ENCODE assay signal across 23 mouse cellular contexts in the genomic region with DNA sequence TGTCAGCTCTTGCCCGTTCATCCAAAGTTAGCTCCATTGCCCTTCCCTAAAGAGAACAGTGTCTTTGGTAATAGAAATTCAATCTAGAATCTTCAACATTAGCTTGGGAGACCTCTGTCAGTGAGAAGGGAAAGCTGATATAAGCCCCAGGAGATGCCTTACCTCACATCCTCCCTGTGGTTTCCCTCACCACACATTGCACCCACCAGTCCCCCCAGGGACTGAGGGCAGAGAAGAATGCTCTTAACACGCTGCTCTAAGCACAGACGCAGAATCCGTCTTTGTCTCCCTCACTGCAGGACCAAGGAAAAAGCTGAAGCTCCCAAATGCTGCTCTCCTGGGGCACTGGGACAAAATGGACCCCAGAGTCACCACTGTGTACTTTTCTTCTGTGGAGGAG. TPM values are rescaled to one million over a fixed set of nuclear protein-coding genes. Genes with fewer than 3 reads are reported as not detected.
DNase-seq lines count a peak whose midpoint lies in the region; ATAC-seq lines count a peak whose summit lies in the region.
"Had no signal": no experiment of that assay in that cellular context is flagged by ENCODE, and none has a peak within 500 bp of the region (broad histone marks: within the 10 kb centered on the region; RNA-seq: fewer than 3 reads in every experiment).

No protein-coding gene starts in this region.

- H3K4me1 ChIP-seq in forebrain, embryonic 10.5 days = peaks cover 46% of the 10 kb centered on the region
- no peaks in the 10 kb centered on the region; the same call in 1 of the 2 replicates for H3K4me1 ChIP-seq in forebrain, embryonic 16.5 days (replicated peaks; ENCODE audit: control insufficient read depth, insufficient read depth, low read length)
- peaks cover 7% of the 10 kb centered on the region; the same call in 1 of the 2 replicates for H3K4me1 ChIP-seq in hindbrain, embryonic 16.5 days (ENCODE audit: control insufficient read depth, insufficient read depth, low read depth, low read length)

- H3K9me3 ChIP-seq in forebrain, embryonic 10.5 days = no peaks in the 10 kb centered on the region
- H3K9me3 ChIP-seq in forebrain, embryonic 16.5 days (ENCODE audit: control insufficient read depth, low read length) = no peaks in the 10 kb centered on the region
- no peaks in the 10 kb centered on the region for H3K9me3 ChIP-seq in hindbrain, embryonic 16.5 days (ENCODE audit: control insufficient read depth, low read length)
- H3K9me3 ChIP-seq: hindbrain, embryonic 13.5 days; intestine, embryonic 15.5 days; limb, embryonic 13.5 days; liver, embryonic 13.5 days had no signal

- H3K27ac ChIP-seq in forebrain, embryonic 10.5 days = 0 out of 2 replicates have a peak overlapping the region, but pooled peaks have one; percentile 26
- no peak overlapping the region for H3K27ac ChIP-seq in forebrain, embryonic 16.5 days (ENCODE audit: low read length)
- no peak overlapping the region for H3K27ac ChIP-seq in hindbrain, embryonic 16.5 days (ENCODE audit: low read depth, low read length)
- H3K27ac ChIP-seq: hindbrain, embryonic 13.5 days; intestine, embryonic 15.5 days; limb, embryonic 13.5 days; liver, embryonic 13.5 days had no signal

- DNase-seq in forebrain, embryonic 10.5 days (ENCODE audit: extremely low spot score, low spot score) = no peak
- DNase-seq in spleen, adult 18-20 months = peak; percentile 17 to 29
- DNase-seq in spleen, adult 12 weeks (ENCODE audit: low spot score) = no peak
- no peak for DNase-seq in embryo, embryonic 10 days (ENCODE audit: low spot score)
- DNase-seq in right cerebral cortex, postnatal 10 days (ENCODE audit: low spot score in 2 of 2) = no peak
- DNase-seq: adrenal gland, adult 2 months; cerebellum, postnatal 25 days; heart, postnatal 10 days; kidney, postnatal 4 days; liver, embryonic 13.5 days; lung, embryonic 14.5 days; lung, postnatal 4 days; retina, postnatal 1 day; right cerebral cortex, postnatal 4 days; thymus, adult 18-20 months had no signal

- no peak overlapping the region for H3K9ac ChIP-seq in forebrain, embryonic 16.5 days (replicated peaks; ENCODE audit: low read depth, low read length)
- H3K9ac ChIP-seq in hindbrain, embryonic 16.5 days (ENCODE audit: low read depth, low read length) = no peak overlapping the region
- H3K9ac ChIP-seq: hindbrain, embryonic 13.5 days; intestine, embryonic 15.5 days; limb, embryonic 13.5 days; liver, embryonic 13.5 days; lung, embryonic 14.5 days had no signal

- H3K4me2 ChIP-seq in forebrain, embryonic 16.5 days (ENCODE audit: low read length) = no peak overlapping the region
- no peak overlapping the region for H3K4me2 ChIP-seq in hindbrain, embryonic 16.5 days (ENCODE audit: low read length)
- H3K4me2 ChIP-seq: heart, embryonic 11.5 days; hindbrain, embryonic 13.5 days; intestine, embryonic 15.5 days; limb, embryonic 13.5 days; liver, embryonic 13.5 days; lung, embryonic 14.5 days; midbrain, embryonic 11.5 days had no signal

- 78% methylated on average over 4 of the region's 4 CpGs for WGBS in forebrain, embryonic 10.5 days
- WGBS in forebrain, embryonic 16.5 days = 80% methylated on average over 4 of the region's 4 CpGs
- WGBS in hindbrain, embryonic 16.5 days = 74% methylated on average over 4 of the region's 4 CpGs

- no peaks in the 10 kb centered on the region for H3K36me3 ChIP-seq in forebrain, embryonic 10.5 days (replicated peaks)
- no peaks in the 10 kb centered on the region for H3K36me3 ChIP-seq in forebrain, embryonic 16.5 days (ENCODE audit: control insufficient read depth, insufficient read depth)
- no peaks in the 10 kb centered on the region for H3K36me3 ChIP-seq in hindbrain, embryonic 16.5 days (ENCODE audit: control insufficient read depth, insufficient read depth, low read length)
- H3K36me3 ChIP-seq: hindbrain, embryonic 13.5 days; intestine, embryonic 15.5 days; limb, embryonic 13.5 days; liver, embryonic 13.5 days had no signal

- H3K27me3 ChIP-seq in forebrain, embryonic 10.5 days (ENCODE audit: poor library complexity, severe bottlenecking) = no peaks in the 10 kb centered on the region
- H3K27me3 ChIP-seq in forebrain, embryonic 16.5 days (replicated peaks; ENCODE audit: control insufficient read depth, insufficient read depth, low read length) = no peaks in the 10 kb centered on the region
- no peaks in the 10 kb centered on the region for H3K27me3 ChIP-seq in hindbrain, embryonic 16.5 days (replicated peaks; ENCODE audit: control insufficient read depth, insufficient read depth, low read length)
- H3K27me3 ChIP-seq: hindbrain, embryonic 13.5 days; intestine, embryonic 15.5 days; liver, embryonic 13.5 days had no signal

- H3K4me3 ChIP-seq in forebrain, embryonic 10.5 days = no peak overlapping the region
- no peak overlapping the region for H3K4me3 ChIP-seq in forebrain, embryonic 16.5 days (replicated peaks; ENCODE audit: low read length)
- H3K4me3 ChIP-seq in hindbrain, embryonic 16.5 days (ENCODE audit: low read length) = no peak overlapping the region
- H3K4me3 ChIP-seq: hindbrain, embryonic 13.5 days; intestine, embryonic 15.5 days; limb, embryonic 13.5 days; liver, embryonic 13.5 days had no signal

- ATAC-seq in forebrain, embryonic 16.5 days = no peak
- ATAC-seq in common myeloid progenitor, adult 5-6 weeks (replicated peaks; ENCODE audit: low read depth, poor library complexity, severe bottlenecking) = peak; percentile 60
- no peak for ATAC-seq in hindbrain, embryonic 16.5 days
- ATAC-seq: intestine, embryonic 15.5 days had no signal

RNA-seq across cellular contexts. Expression of a gene that starts 58.3 kb away (rescaled TPM):
- 0.36 and 0.47 TPM in 2 replicates for polyA plus RNA-seq in forebrain, embryonic 10.5 days (2016; fragmentation: Nextera tagmentation; extraction: Ambion mirVana)
- 0.56 and 0.86 TPM in 2 replicates for polyA plus RNA-seq in forebrain, embryonic 16.5 days (2015; fragmentation: Nextera tagmentation; extraction: Ambion mirVana)
- total RNA-seq in common myeloid progenitor, adult 5-6 weeks (2017) = 0.34 and 0.50 TPM in 2 replicates
- polyA plus RNA-seq in hindbrain, embryonic 16.5 days (2015; fragmentation: Nextera tagmentation; extraction: Ambion mirVana) = 1.0 TPM in 2 replicates

Comparison
In these comparisons a context has a peak if more than half of its experiments do, and no peak if none do; other contexts are left out.
1. DNase-seq: peak in spleen, adult 18-20 months (2 of 2); none in forebrain, embryonic 10.5 days (single experiment), spleen, adult 12 weeks (single experiment), embryo, embryonic 10 days (single experiment) and right cerebral cortex, postnatal 10 days (0 of 2).